Mouse (Mus musculus): Measurements from ENCODE around the gene Cd248. TPM values are rescaled to one million over a fixed set of nuclear protein-coding genes. Genes with fewer than 3 reads are reported as not detected.
A peak's percentile ranks its signal among the peaks of the same experiment; 100 is the strongest.

The Cd248 gene
- polyA plus RNA-seq, 1 experiment from 2014 or later = 47.7 TPM

GRCm38 (mm10) chr19:5040862-5041523 is 26.9 kb upstream of the Cd248 start, which contains the start of gene Brms1:
TSS of gene Brms1 (plus strand) at chr19:5041354.
- Histone ChIP-seq H3K4me2 (replicated peaks) (peak within 1 kb of the TSS; percentile 94), H3K9ac (peak within 1 kb of the TSS; percentile 91), H3K4me3 (replicated peaks) (peak within 1 kb of the TSS; percentile 64), H3K27ac (peak within 1 kb of the TSS; percentile 77), H3K9me3 (no peaks in the 10 kb centered on the region), H3K36me3 (no peaks in the 10 kb centered on the region), H3K27me3 (replicated peaks) (no peaks in the 10 kb centered on the region), H3K4me1 (replicated peaks) (peaks cover 24% of the 10 kb centered on the region)
- ATAC-seq = peak; percentile 80
- 4% methylated on average over 40 of the region's 40 CpGs for WGBS

GRCm38 (mm10) chr19:5041588-5041987 is 26.3 kb upstream of the Cd248 start:
- Histone ChIP-seq H3K4me1 (replicated peaks) (peaks cover 24% of the 10 kb centered on the region), H3K9me3 (no peaks in the 10 kb centered on the region), H3K4me2 (replicated peaks) (peak overlapping the region; percentile 94), H3K27me3 (replicated peaks) (no peaks in the 10 kb centered on the region), H3K9ac (peak overlapping the region; percentile 76), H3K36me3 (peaks cover 4% of the 10 kb centered on the region; the same call in 1 of the 2 replicates), H3K27ac (peak overlapping the region; percentile 77), H3K4me3 (replicated peaks) (peak overlapping the region; percentile 64)
- no peak for ATAC-seq
- 1% methylated on average over 16 of the region's 16 CpGs for WGBS

- Histone ChIP-seq H3K36me3 (peaks cover 20% of the 10 kb centered on the region; the same call in 1 of the 2 replicates), H3K4me3 (replicated peaks) (no peak overlapping the region), H3K9ac (no peak overlapping the region), H3K9me3 (no peaks in the 10 kb centered on the region), H3K27me3 (replicated peaks) (no peaks in the 10 kb centered on the region), H3K4me1 (replicated peaks) (peaks cover 8% of the 10 kb centered on the region), H3K4me2 (replicated peaks) (no peak overlapping the region), H3K27ac (no peak overlapping the region)
- 79% methylated on average over 4 of the region's 4 CpGs for WGBS
- ATAC-seq = no peak
These were observed 22.3 kb upstream of the Cd248 start for GRCm38 (mm10) chr19:5045531-5045930.

GRCm38 (mm10) chr19:5048138-5049056 is 19.5 kb upstream of the Cd248 start:
- ATAC-seq = no peak; the same call in 1 of the 2 replicates

GRCm38 (mm10) chr19:5049325-5049724 is 18.6 kb upstream of the Cd248 start:
- no peak for ATAC-seq
- Histone ChIP-seq H3K27ac (no peak overlapping the region), H3K36me3 (peaks cover 20% of the 10 kb centered on the region; the same call in 1 of the 2 replicates), H3K4me3 (replicated peaks) (no peak overlapping the region), H3K4me1 (replicated peaks) (peaks cover 13% of the 10 kb centered on the region), H3K9ac (no peak overlapping the region), H3K9me3 (no peaks in the 10 kb centered on the region), H3K27me3 (replicated peaks) (peaks cover 14% of the 10 kb centered on the region; the same call in 1 of the 2 replicates), H3K4me2 (replicated peaks) (no peak overlapping the region)
- 80% methylated on average over 6 of the region's 6 CpGs for WGBS

More at GRCm38 (mm10) chr19:5048138-5049056, 19.5 kb upstream of the Cd248 start:
- no peak overlapping the region for H3K4me3 ChIP-seq (replicated peaks)
- H3K9me3 ChIP-seq = no peaks in the 10 kb centered on the region
- peaks cover 11% of the 10 kb centered on the region; the same call in 1 of the 2 replicates for H3K27me3 ChIP-seq (replicated peaks)
- 86% methylated on average over 14 of the region's 14 CpGs for WGBS
- no peak overlapping the region for H3K27ac ChIP-seq
- no peak overlapping the region for H3K9ac ChIP-seq
- peaks cover 13% of the 10 kb centered on the region for H3K4me1 ChIP-seq (replicated peaks)
- peaks cover 20% of the 10 kb centered on the region; the same call in 1 of the 2 replicates for H3K36me3 ChIP-seq
- no peak overlapping the region for H3K4me2 ChIP-seq (replicated peaks)

GRCm38 (mm10) chr19:5050047-5050905 is 17.6 kb upstream of the Cd248 start, which contains the start of gene Rin1:
TSS of gene Rin1 (plus strand) at chr19:5050481.
- peak within 1 kb of the TSS; percentile 49 for H3K27ac ChIP-seq
- peak; percentile 79 for ATAC-seq
- H3K36me3 ChIP-seq = peaks cover 20% of the 10 kb centered on the region; the same call in 1 of the 2 replicates
- H3K4me3 ChIP-seq (replicated peaks) = peak within 1 kb of the TSS; percentile 37
- H3K4me2 ChIP-seq (replicated peaks) = peak within 1 kb of the TSS; percentile 62
- peaks cover 13% of the 10 kb centered on the region for H3K4me1 ChIP-seq (replicated peaks)
- 18% methylated on average over 14 of the region's 14 CpGs for WGBS
- no peaks in the 10 kb centered on the region for H3K9me3 ChIP-seq
- H3K27me3 ChIP-seq (replicated peaks) = peaks cover 19% of the 10 kb centered on the region; the same call in 1 of the 2 replicates
- peak within 1 kb of the TSS; percentile 26; the same call in 1 of the 2 replicates for H3K9ac ChIP-seq

- ATAC-seq = peak; percentile 67
- Histone ChIP-seq H3K9me3 (no peaks in the 10 kb centered on the region), H3K36me3 (peaks cover 20% of the 10 kb centered on the region; the same call in 1 of the 2 replicates), H3K4me1 (replicated peaks) (peaks cover 13% of the 10 kb centered on the region), H3K27ac (peak overlapping the region; percentile 49), H3K27me3 (replicated peaks) (peaks cover 19% of the 10 kb centered on the region; the same call in 1 of the 2 replicates), H3K4me2 (replicated peaks) (peak overlapping the region; percentile 62), H3K9ac (peak overlapping the region; percentile 26; the same call in 1 of the 2 replicates), H3K4me3 (replicated peaks) (peak overlapping the region; percentile 37)
- 6% methylated on average over 17 of the region's 17 CpGs for WGBS
These were observed 16.8 kb upstream of the Cd248 start for GRCm38 (mm10) chr19:5051031-5051430.

GRCm38 (mm10) chr19:5051515-5051914 is 16.4 kb upstream of the Cd248 start:
- Histone ChIP-seq H3K9me3 (no peaks in the 10 kb centered on the region), H3K27ac (no peak overlapping the region), H3K27me3 (replicated peaks) (peaks cover 19% of the 10 kb centered on the region; the same call in 1 of the 2 replicates), H3K36me3 (peaks cover 16% of the 10 kb centered on the region; the same call in 1 of the 2 replicates), H3K4me3 (replicated peaks) (peak overlapping the region; percentile 37; the same call in 1 of the 2 replicates), H3K9ac (peak overlapping the region; percentile 26; the same call in 1 of the 2 replicates), H3K4me2 (replicated peaks) (peak overlapping the region; percentile 62), H3K4me1 (replicated peaks) (peaks cover 17% of the 10 kb centered on the region)
- ATAC-seq = no peak
- 69% methylated on average over 3 of the region's 3 CpGs for WGBS

GRCm38 (mm10) chr19:5052166-5052822 is 15.6 kb upstream of the Cd248 start:
- Histone ChIP-seq H3K4me3 (replicated peaks) (no peak overlapping the region), H3K4me2 (replicated peaks) (0 out of 2 replicates have a peak overlapping the region, but pooled peaks have one; percentile 9), H3K36me3 (peaks cover 10% of the 10 kb centered on the region; the same call in 1 of the 2 replicates), H3K9me3 (no peaks in the 10 kb centered on the region), H3K4me1 (replicated peaks) (peaks cover 22% of the 10 kb centered on the region), H3K27me3 (replicated peaks) (peaks cover 19% of the 10 kb centered on the region; the same call in 1 of the 2 replicates), H3K9ac (no peak overlapping the region), H3K27ac (no peak overlapping the region)
- 48% methylated on average over 25 of the region's 25 CpGs for WGBS
- no peak for ATAC-seq

GRCm38 (mm10) chr19:5052853-5053252 is 15.0 kb upstream of the Cd248 start:
- peaks cover 22% of the 10 kb centered on the region for H3K4me1 ChIP-seq (replicated peaks)
- no peak overlapping the region for H3K27ac ChIP-seq
- peaks cover 19% of the 10 kb centered on the region; the same call in 1 of the 2 replicates for H3K27me3 ChIP-seq (replicated peaks)
- H3K9ac ChIP-seq = no peak overlapping the region
- no peak for ATAC-seq
- no peak overlapping the region for H3K4me3 ChIP-seq (replicated peaks)
- no peaks in the 10 kb centered on the region for H3K9me3 ChIP-seq
- 70% methylated on average over 17 of the region's 17 CpGs for WGBS
- no peak overlapping the region for H3K4me2 ChIP-seq (replicated peaks)
- H3K36me3 ChIP-seq = 0 out of 2 replicates have a peak, but pooled peaks cover 5% of the 10 kb centered on the region
